Mouse (Mus musculus): ENCODE measurements at regions not wholly inside any gene's neighbourhood (a gene's known extent, or its start where the extent isn't known, plus 50 kb on each side); places are given as distances from the start of the nearest gene placed in this dataset.

DNA sequence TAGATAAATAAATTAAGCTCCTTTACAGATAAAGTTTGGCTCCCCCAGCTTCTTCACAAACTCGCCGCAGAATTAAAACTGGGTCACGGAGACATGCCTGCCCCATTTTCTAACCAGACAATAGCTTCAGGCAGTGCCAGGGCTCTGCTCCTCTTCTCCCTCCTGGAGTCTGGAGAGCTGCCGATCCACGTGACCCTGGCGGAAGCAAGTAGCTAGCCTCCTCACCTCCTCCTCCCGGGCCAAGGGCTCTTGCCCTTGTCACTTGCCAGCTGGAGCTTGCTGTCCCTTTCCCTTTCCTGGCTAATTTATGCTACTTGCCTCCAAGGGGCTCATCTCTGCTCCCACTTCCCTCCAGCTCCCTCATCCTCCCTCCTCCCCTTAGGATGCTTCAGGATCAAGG lies 142.0 kb downstream of the Mis18a start:
- WGBS: 78% methylated on average over 7 of the region's 7 CpGs
- no peak overlapping the region for H3K27ac ChIP-seq (ENCODE audit: low read depth, low read length)
- H3K4me2 ChIP-seq: no peak overlapping the region
- no peak for ATAC-seq (replicated peaks; ENCODE audit: low FRiP score)
- no peaks in the 10 kb centered on the region for H3K27me3 ChIP-seq (replicated peaks; ENCODE audit: control insufficient read depth, insufficient read depth, low read length)
- DNase-seq (ENCODE audit: low spot score): no peak
- H3K4me3 ChIP-seq (ENCODE audit: low read depth, low read length): no peak overlapping the region
- no peak overlapping the region for H3K9ac ChIP-seq (ENCODE audit: low read depth, low read length)
- no peaks in the 10 kb centered on the region for H3K4me1 ChIP-seq (replicated peaks; ENCODE audit: control insufficient read depth, insufficient read depth, low read length)
- H3K9me3 ChIP-seq (ENCODE audit: control insufficient read depth, low read length): no peaks in the 10 kb centered on the region
- H3K36me3 ChIP-seq (ENCODE audit: control insufficient read depth, insufficient read depth, low read length): no peaks in the 10 kb centered on the region

DNA sequence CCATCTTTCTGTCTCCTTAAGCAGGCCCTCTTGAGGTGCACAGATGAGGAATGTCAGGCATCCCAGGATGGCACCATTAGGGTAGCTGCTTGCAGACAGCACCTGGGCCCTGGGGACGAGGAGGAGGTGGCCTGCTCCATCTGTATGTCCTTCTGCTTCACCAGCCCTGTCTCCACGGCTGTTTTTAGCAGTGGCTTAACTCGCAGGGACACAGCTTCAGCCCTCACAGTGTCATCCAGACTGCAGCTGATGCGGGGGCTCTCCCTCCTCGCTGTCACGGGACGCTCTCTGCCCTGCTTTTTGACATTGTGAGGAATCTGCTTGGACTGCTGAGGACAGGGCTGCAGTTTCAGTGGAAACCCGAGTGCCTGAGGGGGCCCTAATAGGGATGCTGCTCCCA lies 146.8 kb downstream of the Mis18a start:
- H3K4me3 ChIP-seq (ENCODE audit: low read depth, low read length): no peak overlapping the region
- ATAC-seq (replicated peaks; ENCODE audit: low FRiP score) (no peak), DNase-seq (ENCODE audit: low spot score) (no peak)
- H3K36me3 ChIP-seq (ENCODE audit: control insufficient read depth, insufficient read depth, low read length): no peaks in the 10 kb centered on the region
- no peaks in the 10 kb centered on the region for H3K4me1 ChIP-seq (replicated peaks; ENCODE audit: control insufficient read depth, insufficient read depth, low read length)
- H3K27me3 ChIP-seq (replicated peaks; ENCODE audit: control insufficient read depth, insufficient read depth, low read length): no peaks in the 10 kb centered on the region
- H3K9me3 ChIP-seq (ENCODE audit: control insufficient read depth, low read length): no peaks in the 10 kb centered on the region
- H3K4me2 ChIP-seq: no peak overlapping the region
- WGBS: 58% methylated on average over 8 of the region's 8 CpGs
- no peak overlapping the region for H3K9ac ChIP-seq (ENCODE audit: low read depth, low read length)
- H3K27ac ChIP-seq (ENCODE audit: low read depth, low read length): no peak overlapping the region

DNA sequence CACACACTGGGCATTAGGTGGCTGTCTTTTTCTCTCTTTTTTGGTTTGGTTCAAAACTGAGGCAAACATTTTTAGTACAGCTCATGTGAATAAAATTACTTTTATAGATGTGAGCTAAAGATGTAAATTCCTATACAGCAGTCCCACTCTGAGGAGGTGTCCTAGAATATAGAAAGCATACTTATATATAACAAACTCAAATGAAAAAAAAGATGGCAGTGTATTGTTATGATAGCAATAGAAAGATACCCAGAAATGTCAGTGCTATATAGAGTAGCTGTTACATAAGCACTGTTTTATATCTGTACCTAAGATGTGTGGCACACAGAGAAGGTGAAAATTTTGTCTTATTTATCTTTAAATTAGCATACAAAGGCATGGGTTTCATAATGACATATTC lies 156.1 kb downstream of the Mis18a start:
- ATAC-seq (replicated peaks; ENCODE audit: low FRiP score) (no peak), DNase-seq (ENCODE audit: low spot score) (no peak)
- no peaks in the 10 kb centered on the region for H3K4me1 ChIP-seq (replicated peaks; ENCODE audit: control insufficient read depth, insufficient read depth, low read length)
- H3K36me3 ChIP-seq (ENCODE audit: control insufficient read depth, insufficient read depth, low read length): no peaks in the 10 kb centered on the region
- H3K9me3 ChIP-seq (ENCODE audit: control insufficient read depth, low read length): no peaks in the 10 kb centered on the region
- H3K9ac ChIP-seq (ENCODE audit: low read depth, low read length): no peak overlapping the region
- no peaks in the 10 kb centered on the region for H3K27me3 ChIP-seq (replicated peaks; ENCODE audit: control insufficient read depth, insufficient read depth, low read length)
- no peak overlapping the region for H3K4me2 ChIP-seq
- H3K27ac ChIP-seq (ENCODE audit: low read depth, low read length): no peak overlapping the region
- H3K4me3 ChIP-seq (ENCODE audit: low read depth, low read length): no peak overlapping the region

DNA sequence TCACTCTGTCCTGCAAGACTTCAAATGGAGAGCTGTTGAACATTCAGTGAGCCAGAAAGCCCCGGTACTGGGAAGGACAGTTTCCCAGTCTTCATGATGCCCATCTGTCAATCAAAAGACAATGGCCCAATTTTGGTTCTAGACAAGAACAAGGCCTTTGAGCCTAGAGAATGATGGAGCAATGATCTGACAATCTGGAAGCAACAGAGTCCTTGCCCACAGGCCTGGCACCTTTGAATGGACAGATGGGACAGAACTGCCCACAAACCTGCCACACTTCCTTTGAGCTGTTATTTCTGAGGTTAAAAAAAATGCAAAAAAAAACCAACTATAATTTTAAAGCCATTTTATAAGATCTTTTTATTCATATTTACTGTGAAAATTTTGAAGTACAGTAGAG lies 157.4 kb downstream of the Mis18a start:
- 82% methylated on average over 1 of the region's 1 CpGs for WGBS
- no peak overlapping the region for H3K4me2 ChIP-seq
- no peak overlapping the region for H3K4me3 ChIP-seq (ENCODE audit: low read depth, low read length)
- H3K27ac ChIP-seq (ENCODE audit: low read depth, low read length): no peak overlapping the region
- ATAC-seq (replicated peaks; ENCODE audit: low FRiP score): no peak
- H3K27me3 ChIP-seq (replicated peaks; ENCODE audit: control insufficient read depth, insufficient read depth, low read length): no peaks in the 10 kb centered on the region
- no peak overlapping the region for H3K9ac ChIP-seq (ENCODE audit: low read depth, low read length)
- no peaks in the 10 kb centered on the region for H3K36me3 ChIP-seq (ENCODE audit: control insufficient read depth, insufficient read depth, low read length)
- H3K4me1 ChIP-seq (replicated peaks; ENCODE audit: control insufficient read depth, insufficient read depth, low read length): no peaks in the 10 kb centered on the region
- no peaks in the 10 kb centered on the region for H3K9me3 ChIP-seq (ENCODE audit: control insufficient read depth, low read length)
- no peak for DNase-seq (ENCODE audit: low spot score)

DNA sequence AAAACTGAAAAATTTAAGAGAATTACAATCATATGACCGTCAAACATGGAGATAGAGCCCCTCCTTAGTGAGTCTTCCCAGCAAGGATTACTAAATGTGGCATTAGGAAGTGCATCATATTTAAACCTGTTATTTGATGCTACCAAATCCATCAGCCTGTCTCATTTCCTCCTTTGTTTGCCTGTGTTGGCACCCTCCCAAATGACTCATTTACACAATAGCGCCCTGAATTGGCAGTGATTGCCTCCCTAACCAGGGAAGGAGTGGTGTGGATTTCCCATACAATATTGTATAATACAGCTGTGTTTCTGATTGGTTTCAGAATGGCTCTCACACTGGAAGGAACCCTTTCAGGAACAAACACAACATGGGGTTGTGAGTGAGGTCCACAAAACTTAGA lies 162.0 kb downstream of the Mis18a start:
- no peaks in the 10 kb centered on the region for H3K4me1 ChIP-seq (replicated peaks; ENCODE audit: control insufficient read depth, insufficient read depth, low read length)
- ATAC-seq (replicated peaks; ENCODE audit: low FRiP score) (no peak), DNase-seq (ENCODE audit: low spot score) (no peak)
- no peaks in the 10 kb centered on the region for H3K9me3 ChIP-seq (ENCODE audit: control insufficient read depth, low read length)
- WGBS: 68% methylated on average over 2 of the region's 2 CpGs
- no peak overlapping the region for H3K9ac ChIP-seq (ENCODE audit: low read depth, low read length)
- no peak overlapping the region for H3K4me3 ChIP-seq (ENCODE audit: low read depth, low read length)
- no peaks in the 10 kb centered on the region for H3K36me3 ChIP-seq (ENCODE audit: control insufficient read depth, insufficient read depth, low read length)
- no peaks in the 10 kb centered on the region for H3K27me3 ChIP-seq (replicated peaks; ENCODE audit: control insufficient read depth, insufficient read depth, low read length)
- H3K27ac ChIP-seq (ENCODE audit: low read depth, low read length): no peak overlapping the region
- no peak overlapping the region for H3K4me2 ChIP-seq

DNA sequence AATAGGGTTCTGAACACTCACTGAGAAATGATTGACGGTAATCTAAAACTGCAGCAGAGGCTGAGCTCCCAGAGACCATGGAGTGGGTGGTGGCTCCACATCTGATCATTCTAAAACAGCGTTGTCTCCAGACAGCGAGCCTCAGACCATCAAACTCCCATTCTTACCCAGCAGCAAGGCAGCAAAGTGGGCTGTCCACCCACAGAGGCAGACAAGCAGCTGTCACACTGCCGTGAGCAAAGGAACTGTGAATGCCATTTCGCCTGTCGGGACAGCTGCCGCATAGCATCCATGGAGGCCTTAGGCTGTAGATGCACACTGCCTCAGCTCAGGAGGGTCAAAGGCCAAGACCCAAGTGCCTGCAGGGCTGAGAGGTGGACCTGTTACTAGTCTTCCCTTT lies 167.3 kb downstream of the Hunk start:
- Histone ChIP-seq H3K4me3 (ENCODE audit: low read depth, low read length) (no peak overlapping the region), H3K9me3 (ENCODE audit: control insufficient read depth, low read length) (peaks cover 4% of the 10 kb centered on the region; the same call in 1 of the 2 replicates), H3K9ac (ENCODE audit: low read depth, low read length) (no peak overlapping the region), H3K27ac (ENCODE audit: low read depth, low read length) (no peak overlapping the region), H3K4me2 (no peak overlapping the region), H3K27me3 (replicated peaks; ENCODE audit: control insufficient read depth, insufficient read depth, low read length) (no peaks in the 10 kb centered on the region), H3K4me1 (replicated peaks; ENCODE audit: control insufficient read depth, insufficient read depth, low read length) (no peaks in the 10 kb centered on the region), H3K36me3 (ENCODE audit: control insufficient read depth, insufficient read depth, low read length) (no peaks in the 10 kb centered on the region)
- ATAC-seq (replicated peaks; ENCODE audit: low FRiP score): no peak
- DNase-seq (ENCODE audit: low spot score): no peak
- WGBS: 88% methylated on average over 7 of the region's 7 CpGs

DNA sequence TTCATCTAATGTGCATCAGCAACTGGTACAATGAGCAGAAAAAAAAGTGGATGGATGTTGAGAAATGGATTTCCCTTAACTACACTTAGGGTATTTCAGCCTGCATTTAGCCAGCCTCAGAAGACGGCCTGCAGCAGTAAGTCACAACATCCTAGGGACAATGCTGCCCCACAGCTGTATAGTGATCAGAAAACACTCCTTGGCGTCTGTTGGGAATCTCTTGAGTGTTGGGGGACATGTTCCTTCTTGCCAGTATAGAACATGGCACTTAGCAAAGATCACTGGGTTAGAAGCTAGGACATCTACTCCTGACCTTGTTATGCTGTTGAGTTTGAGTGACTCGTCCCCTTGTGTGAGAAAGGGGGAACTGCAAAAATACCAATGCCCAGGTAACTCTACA lies 165.2 kb downstream of the Hunk start:
- Histone ChIP-seq H3K27ac (ENCODE audit: low read depth, low read length) (no peak overlapping the region), H3K36me3 (ENCODE audit: control insufficient read depth, insufficient read depth, low read length) (no peaks in the 10 kb centered on the region), H3K9me3 (ENCODE audit: control insufficient read depth, low read length) (peaks cover 4% of the 10 kb centered on the region; the same call in 1 of the 2 replicates), H3K4me1 (replicated peaks; ENCODE audit: control insufficient read depth, insufficient read depth, low read length) (no peaks in the 10 kb centered on the region), H3K4me3 (ENCODE audit: low read depth, low read length) (no peak overlapping the region), H3K9ac (ENCODE audit: low read depth, low read length) (no peak overlapping the region), H3K27me3 (replicated peaks; ENCODE audit: control insufficient read depth, insufficient read depth, low read length) (no peaks in the 10 kb centered on the region), H3K4me2 (no peak overlapping the region)
- WGBS: 81% methylated on average over 3 of the region's 3 CpGs
- DNase-seq (ENCODE audit: low spot score) (no peak), ATAC-seq (replicated peaks; ENCODE audit: low FRiP score) (no peak)

DNA sequence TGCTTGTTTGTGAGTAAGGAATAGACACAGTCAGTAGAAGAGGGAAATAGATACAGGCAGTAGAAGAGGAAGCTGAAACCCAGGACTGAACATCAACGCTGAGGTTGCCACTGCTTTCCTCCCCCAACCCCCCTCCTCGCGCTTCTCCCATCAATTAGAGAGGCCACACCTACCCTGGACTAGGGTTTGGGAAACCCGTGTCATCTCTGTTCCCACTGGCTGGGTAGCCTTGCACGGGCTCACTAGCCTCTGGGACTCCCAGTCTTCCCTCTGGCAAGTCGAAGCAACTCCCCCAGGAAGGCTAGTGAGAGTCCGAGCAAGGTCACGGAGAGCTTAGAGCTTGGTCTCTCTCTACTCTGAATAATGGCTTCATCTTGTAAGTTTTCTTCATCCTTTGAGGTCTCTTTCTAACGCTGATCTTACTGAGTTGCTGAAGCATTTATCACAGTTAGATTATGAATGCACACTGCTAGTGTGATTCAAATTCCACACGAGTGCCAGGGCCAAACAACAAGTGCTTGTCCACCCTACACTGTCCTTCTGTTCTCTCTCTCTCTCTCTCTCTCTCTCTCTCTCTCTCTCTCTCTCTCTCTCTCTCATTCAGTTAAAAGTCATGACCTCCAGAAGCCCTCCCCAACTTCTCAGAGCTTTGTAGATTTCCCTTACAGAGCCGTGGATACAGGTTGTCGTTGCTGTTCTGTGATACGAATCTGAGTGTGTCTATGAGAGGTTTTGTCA lies 164.4 kb downstream of the Hunk start:
- Histone ChIP-seq H3K4me2 (no peak overlapping the region), H3K27me3 (replicated peaks; ENCODE audit: control insufficient read depth, insufficient read depth, low read length) (no peaks in the 10 kb centered on the region), H3K9me3 (ENCODE audit: control insufficient read depth, low read length) (peaks cover 4% of the 10 kb centered on the region; the same call in 1 of the 2 replicates), H3K36me3 (ENCODE audit: control insufficient read depth, insufficient read depth, low read length) (no peaks in the 10 kb centered on the region), H3K4me3 (ENCODE audit: low read depth, low read length) (no peak overlapping the region), H3K27ac (ENCODE audit: low read depth, low read length) (no peak overlapping the region), H3K9ac (ENCODE audit: low read depth, low read length) (no peak overlapping the region), H3K4me1 (replicated peaks; ENCODE audit: control insufficient read depth, insufficient read depth, low read length) (no peaks in the 10 kb centered on the region)
- no peak for DNase-seq (ENCODE audit: low spot score)
- 61% methylated on average over 13 of the region's 13 CpGs for WGBS
- ATAC-seq (replicated peaks; ENCODE audit: low FRiP score): no peak

All from liver, embryonic 11.5 days (tissue).